Mouse (Mus musculus): ENCODE data around the gene Mex3a.

Gene Mex3a

DNA sequence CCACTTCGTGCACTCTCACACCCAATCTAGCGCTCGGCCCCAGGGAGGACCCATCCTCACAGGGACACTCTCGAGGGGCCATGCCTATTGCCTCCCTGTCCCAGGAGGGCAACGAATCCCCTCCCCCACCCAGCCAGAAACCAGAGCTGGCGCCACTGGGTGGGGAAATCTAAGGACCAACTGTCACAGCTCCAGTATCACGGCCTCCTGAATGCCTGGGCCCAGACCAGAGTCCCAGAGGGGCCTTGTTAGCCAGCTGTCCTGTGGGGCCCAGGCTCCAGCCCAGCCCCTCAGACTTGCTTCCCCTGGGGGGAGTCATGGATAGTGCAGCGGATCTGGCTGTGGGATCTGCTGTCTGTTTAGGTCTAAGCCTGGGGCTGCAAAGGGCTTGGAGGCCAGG is 4.6 kb upstream of the Mex3a start:
- no peak for DNase-seq (ENCODE audit: low read depth, low spot score)

DNA sequence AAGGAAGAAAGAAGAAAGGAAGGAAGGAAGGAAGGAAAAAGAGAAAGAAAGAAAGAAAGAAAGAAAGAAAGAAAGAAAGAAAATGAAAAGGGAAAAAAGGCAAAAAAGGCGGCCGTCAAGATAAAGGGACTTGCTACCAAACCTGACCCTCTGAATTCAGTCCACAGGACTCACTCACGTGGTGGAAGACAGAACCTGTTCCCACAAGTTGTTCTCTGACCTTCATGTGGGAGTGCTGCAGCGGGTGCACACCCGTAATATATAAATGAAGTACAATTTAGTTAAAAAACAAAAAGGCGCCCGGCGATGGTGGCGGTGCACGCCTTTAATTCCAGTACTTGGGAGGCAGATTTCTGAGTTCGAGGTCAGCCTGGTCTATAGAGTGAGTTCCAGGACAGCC is 3.5 kb upstream of the Mex3a start:
- DNase-seq (ENCODE audit: low read depth, low spot score), result no peak

DNA sequence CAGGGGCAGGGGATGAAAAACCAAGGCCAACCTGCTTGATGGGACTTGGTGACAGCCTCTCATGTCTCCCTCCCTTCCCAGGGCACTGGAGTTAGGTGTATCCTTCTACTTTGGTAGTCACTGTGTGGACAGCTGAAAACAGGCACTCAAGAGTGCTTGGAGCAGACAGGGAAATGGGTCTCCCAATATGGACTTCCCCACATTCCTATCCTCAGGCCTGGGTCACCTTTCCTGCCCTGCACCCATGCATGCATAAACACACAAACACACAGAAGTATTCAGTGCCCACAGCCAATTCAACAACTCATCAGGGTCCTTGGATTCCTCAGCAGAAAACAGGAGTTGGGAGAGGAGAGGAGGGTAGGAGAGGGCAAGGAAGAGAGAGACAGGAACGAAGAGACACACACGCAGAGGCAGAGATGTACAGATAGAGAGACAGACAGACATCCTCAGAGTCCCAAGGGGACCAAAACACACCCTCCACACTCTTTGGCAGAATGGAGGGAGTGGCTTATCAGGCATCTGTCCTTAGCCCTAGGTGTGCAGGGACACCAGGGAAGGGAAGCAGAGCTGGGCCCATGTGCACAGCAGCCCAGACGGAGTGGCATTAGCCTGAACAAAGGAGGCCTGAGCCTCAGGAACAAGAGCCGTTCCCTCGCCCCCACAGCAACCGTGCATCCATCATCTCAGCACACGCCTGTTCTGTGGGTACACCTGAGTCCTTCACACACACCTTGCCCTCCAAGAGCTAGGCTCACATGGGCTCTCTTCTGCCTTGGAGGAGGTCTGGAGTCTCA is 2.8 kb upstream of the Mex3a start:
- no peak for DNase-seq (ENCODE audit: low read depth, low spot score)

DNA sequence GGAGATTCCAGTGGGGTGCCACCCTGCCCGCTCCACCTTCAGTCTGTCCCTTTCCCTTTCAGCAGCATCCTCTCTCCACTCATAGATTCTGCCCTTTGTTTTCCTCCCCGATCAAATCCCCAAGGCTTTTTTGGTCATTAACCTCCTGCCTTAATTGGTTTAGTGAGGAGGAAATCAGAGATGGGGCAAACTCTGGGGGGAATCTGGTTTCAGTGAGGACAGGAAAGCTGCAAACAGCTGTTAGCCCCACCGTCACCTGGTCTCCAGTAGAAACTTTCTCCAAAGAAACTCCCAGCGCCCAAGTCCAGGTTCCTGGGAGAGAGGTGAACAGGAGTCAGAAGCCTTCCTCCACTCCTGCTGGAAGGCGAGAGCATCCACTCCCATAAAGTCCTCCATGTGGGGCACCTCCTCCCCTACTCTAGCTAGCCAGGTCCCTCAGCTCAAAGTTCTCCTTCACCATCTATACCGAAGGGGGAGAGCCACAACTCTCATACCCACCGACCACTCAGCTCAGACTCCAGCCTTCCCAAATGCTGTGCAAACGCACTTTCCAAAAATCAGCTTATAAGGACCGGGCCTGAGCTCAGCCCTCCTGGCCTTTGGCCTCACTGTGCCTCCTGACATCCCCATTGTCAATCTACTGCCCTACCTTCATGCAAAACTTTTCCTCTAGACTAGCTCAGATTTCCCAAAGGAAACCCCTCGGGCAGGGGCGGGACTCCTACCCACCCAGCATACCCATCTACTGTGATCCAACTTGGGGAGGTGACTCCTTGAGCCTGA is 1.9 kb upstream of the Mex3a start:
- DNase-seq (ENCODE audit: low read depth, low spot score), result peak; percentile 62

DNA sequence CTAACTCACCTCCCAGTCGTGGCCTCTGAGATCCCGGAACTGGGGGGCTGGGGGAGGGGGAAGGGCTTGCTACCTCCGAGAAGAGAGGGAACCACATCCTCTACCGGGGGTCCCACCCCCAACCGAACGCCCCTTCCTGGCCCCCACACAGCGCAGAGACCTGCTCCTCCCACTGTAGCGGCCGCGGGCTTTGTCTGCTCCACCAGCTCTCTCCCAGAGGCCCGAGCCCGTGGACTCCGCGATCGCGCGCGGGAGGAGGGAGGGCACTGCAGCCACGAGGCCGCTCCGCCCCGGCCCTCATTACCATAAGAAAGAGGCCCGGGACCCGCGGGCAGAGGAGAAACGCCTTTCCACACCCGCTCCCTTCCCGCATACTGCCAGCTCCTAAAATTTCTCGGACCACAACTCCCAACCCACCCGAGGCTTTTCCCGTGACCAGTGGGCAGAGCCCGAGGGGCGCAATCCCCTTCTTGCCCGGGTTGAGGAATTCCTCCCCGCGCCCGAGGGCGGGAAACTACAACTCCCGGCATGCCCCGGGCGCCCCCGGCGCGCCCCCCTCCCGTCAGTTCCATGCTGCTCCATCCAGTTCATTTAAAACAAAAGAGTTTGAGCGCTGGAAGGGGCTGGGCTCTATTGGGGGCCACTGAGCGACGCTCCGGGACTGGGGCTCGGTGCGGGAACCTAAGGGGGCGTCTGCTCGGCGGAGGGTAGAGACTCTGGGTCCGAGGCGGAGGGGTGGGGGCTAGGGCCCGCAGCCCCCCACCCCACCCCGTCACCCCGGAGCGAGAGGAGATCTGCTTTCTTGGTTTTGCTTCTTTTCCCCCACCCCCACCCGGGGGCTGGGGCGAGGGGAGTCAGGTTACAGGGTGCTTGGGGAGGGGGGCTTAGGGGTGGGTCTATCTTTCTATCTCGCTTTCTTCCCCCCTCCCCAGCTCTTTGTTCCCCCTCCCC is 572 bp upstream of the Mex3a start:
- peak; percentile 73 for DNase-seq (ENCODE audit: low read depth, low spot score)

DNA sequence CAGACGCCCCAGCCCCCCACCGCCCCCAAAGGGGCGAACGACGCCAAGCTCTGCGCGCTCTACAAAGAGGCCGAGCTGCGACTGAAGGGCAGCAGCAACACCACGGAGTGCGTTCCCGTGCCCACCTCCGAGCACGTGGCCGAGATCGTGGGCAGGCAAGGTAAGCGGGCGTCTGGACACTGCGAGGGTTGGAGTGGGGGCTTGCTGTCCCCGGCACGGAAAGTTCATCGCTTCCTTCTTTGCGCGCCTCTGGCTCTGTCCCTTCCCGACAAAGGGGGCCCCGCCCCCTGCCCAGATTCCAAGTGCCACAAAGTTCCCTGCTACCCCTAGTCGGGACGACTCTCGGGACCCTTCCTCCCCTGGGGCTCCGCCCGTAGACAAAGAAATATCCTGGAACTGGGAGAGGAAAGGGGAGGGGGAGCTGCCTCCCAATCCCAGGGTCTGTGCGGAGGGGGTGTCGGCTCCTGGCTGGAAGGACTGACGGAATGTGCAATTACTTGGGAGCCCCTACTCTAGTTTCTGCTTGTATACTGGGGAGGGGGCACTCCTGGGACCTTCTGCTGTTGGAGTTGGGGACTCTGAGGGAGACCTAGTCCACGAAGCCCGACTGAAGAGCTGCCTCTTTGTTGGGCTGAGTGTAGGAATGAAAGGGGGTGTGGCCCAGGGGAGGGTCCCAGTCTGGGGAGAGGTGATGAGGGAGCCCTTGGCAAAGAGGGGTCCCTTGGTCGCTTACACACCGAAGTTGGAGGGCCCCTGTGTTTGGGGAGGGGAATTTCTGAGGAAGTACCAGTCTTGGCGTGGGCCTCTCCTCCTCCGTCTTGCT is 705 bp downstream of the Mex3a start:
- DNase-seq (ENCODE audit: low read depth, low spot score), result no peak

DNA sequence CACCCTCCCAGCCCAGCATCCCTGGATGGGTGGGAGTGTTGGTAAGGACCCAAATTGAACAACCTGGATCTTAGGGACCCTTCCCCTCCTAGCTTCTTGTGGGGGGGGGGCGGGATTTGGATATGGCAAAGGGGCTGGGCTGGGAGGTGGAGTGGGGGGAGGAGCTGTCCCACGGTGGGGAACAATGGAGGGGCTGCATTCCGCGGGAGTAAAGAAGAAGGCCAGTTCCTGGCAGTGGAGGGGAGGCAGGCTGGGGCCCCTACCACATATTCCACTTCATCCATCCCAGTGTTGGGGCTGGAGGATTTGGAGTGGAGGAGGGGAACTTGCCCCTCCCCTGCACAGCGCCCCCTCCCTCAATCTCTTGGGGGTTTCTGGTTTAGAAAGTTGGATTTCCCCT is 1.5 kb downstream of the Mex3a start:
- no peak for DNase-seq (ENCODE audit: low read depth, low spot score)

DNA sequence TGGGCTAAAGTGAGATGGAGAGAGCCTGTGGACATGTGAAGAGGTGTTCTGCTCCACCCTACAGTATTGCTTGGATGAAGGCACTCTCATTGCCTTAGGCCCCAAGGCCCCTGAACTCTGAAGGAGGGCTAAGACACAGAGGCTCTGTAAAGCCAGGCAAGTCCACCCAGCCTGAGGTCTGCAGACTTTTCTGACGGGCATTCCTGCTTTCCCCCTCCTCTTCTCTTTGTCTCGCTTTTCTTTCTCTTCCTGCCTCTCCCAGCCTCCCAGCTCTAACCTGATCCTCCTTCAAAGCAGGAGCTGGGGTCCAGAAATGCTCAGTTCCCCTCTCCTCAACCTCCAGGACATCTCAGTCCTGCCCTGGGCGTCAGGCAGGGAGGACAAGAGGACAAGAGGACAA is 2.8 kb downstream of the Mex3a start:
- DNase-seq (ENCODE audit: low read depth, low spot score), result no peak

DNA sequence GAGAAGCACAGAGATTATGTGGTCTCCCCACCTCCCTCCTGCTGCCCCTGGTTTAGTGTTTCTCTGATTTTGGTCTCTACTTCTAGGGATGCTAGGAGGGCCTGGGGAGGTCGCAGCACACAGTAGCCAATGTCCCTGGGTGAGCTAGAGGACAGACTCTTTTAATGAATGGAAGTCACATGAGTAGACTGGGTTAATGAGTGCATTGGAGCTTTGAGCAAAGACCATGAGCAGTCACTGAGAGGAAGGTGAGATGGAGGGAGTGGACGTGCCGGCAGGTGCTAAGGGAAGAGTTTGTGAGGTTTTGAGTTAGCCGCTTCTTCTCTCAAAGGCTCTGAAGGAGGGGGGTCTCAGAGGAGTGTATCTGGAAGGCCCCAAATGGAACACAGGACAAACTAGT is 3.3 kb downstream of the Mex3a start:
- DNase-seq (ENCODE audit: low read depth, low spot score), result no peak

DNA sequence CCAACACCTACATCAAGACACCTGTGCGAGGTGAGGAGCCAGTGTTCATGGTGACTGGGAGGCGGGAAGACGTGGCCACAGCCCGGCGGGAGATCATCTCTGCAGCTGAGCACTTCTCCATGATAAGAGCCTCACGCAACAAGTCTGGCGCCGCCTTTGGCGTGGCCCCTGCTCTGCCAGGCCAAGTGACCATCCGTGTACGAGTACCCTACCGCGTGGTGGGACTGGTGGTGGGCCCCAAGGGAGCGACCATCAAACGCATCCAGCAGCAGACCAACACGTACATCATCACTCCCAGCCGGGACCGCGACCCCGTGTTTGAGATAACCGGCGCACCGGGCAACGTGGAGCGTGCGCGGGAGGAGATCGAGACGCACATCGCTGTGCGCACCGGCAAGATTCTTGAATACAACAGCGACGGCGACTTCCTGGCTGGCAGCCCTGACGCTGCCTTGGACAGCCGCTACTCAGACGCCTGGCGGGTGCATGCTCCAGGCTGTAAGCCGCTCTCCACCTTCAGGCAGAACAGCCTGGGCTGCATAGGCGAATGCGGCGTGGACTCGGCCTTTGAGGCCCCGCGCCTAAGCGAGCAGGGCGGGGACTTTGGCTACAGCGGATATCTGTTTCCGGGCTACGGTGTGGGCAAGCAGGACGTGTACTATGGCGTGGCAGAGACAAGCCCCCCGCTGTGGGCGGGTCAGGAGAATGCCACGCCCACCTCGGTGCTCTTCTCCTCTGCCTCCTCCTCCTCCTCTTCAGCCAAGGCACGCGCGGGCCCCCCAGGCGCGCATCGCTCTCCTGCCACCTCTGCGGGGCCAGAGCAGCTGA is 4.1 kb downstream of the Mex3a start:
- no peak for DNase-seq (ENCODE audit: low read depth, low spot score)

DNA sequence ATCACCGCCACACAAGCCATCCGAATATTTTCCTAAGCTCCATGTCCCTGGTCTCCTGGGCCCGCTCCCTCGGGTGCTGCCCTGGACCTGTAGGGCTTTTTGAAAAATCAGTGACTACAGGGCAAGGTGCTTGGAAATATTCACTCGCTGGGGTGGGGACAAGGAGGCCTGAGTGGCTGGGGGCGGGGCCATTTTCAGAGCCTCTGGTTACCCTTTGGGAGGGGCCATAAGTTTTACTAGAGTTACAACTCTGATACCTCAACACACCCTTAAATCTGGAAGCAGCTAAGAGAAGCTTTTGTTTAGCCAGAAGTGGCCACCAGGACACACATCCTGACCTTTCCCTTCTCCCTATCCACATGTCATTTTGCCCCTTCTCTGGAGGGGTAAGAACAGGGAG is 5.0 kb downstream of the Mex3a start:
- DNase-seq (ENCODE audit: low read depth, low spot score), result no peak

DNA sequence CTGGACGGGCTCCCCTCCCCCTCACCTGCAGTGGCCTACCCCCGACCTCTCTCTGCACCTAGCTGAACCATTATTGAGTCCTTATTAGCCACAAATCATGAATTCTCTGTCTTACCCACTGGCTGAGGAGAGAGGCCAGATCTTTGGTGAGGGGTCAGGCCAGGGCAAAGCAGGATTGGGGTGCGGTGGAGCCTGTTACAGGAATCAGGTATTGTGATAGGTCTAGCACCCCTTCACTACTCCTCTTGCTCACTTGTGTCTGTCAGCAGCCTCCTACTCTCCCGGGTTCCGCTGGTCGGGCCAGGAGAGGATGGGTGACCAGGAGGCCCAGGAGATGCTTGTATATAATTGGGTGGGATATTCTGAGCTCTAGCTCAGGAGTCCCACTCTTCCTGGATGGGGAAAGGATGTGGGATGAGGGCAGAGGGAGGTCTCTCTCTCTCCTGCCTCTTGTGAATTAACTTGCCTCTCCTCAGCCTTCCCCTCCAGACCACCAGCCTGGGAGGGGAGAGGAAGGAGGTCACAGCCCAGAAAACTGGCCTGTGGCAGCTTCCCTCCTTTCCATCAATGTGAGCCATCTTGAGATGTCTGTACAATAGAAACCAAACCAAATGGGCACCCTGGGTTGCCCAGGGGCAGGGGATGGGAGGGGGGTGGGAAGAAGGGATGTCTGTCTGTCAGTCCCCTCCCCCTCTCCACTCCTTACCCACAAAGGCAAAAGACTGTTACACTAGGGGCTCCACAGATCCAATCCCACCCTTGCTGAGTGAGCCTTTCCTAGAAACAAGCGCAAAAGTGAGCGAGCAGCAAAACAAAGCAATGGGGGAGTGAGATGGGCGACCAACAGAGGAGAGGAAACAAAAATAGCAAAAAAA is 6.3 kb downstream of the Mex3a start:
- DNase-seq (ENCODE audit: low read depth, low spot score), result no peak

DNA sequence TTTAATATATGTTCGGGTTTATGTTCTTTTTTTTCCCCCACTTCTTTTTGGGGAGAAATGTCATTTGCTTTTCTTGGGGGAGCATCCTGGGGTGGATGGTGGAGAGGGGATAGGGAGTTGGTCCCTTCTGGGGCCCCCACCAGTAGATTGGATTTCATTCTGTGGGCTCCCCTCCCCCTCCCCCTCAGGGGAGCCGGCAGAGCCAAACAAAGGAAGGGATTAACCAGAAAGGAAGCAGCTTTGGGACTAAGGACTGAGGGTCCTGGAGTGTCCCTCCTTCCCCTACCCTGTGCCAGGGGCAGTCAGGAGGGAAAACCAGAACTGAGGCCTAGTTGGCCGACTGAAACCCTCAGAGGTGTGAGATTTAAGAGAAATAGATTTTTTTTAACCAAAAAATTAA is 7.2 kb downstream of the Mex3a start:
- DNase-seq (ENCODE audit: low read depth, low spot score), result no peak

DNA sequence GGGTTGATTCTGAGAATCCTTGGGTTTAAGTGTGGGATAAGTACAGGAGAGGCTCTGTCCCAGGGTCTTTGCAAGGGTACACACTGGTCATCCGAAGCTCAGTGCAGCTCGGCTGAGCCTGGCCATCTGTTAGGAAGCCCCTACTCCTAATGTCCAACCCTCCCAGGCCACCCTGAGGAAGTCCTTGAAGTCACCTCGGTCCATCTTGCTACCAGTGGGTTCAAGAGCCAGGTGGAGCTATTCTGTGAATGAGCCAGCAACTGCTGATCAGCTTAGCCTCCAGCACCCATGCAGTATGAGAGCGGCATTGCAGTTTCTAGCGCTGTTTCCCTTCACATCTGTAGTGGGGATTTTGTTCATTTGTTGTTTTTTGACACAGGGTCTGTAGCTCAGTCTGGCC is 7.9 kb downstream of the Mex3a start:
- no peak for DNase-seq (ENCODE audit: low read depth, low spot score)

DNA sequence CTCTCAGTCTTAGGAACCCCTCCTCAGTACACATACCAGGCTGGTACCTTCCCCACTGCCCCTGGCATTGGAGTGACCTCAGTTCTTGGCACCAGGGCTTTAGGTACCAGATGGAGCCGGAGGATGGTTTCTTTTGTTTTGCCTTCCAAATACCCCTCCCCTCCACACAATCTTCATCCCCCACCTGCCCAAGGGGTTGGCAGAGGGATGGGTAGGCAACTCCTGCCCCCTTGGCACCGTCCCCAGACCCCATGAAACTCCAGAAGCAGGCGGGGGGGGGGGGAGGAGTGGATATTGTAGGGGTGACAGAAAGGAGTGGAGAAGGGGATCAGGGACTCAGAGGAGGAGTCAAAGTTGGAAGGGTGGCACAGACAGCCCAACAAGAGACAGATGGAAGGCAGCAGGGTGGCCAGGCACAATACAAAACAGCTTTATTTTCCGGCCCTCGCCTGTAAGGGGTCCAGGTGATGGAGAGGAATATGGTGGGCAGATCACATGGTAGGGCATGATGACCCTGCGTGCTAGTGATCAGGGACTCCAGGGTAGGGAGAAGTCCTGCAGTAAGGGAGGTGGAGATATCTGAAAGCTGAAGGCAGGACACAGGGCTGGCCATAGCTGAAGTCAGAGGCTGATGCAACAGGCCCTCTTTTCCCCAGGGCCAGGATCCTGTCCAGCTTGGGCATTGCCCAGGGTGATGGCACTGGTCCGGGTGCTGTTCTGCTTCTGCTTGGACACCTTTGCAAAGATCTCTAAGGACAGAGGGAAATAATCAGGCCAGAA is 9.6 kb downstream of the Mex3a start:
- no peak for DNase-seq (ENCODE audit: low read depth, low spot score)

DNA sequence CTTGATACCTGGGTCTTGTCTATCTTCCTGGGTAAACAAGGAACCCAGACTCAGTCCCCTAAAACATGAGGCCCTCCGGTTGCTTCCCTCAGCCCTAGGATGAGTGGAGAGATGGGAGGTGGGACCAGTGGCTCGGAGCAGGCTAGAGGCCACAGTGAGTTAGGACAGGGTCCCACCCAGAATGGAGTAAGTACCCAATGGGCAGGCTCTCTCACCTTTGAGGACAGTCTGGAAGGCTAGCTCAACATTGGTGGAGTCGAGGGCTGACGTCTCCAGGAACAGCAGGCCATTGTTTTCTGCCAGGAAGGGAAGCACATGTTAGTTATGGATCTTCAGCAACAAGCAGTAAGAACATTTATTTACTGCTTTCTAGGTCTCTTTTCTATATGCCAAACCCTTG is 10.3 kb downstream of the Mex3a start:
- no peak for DNase-seq (ENCODE audit: low read depth, low spot score)

DNA sequence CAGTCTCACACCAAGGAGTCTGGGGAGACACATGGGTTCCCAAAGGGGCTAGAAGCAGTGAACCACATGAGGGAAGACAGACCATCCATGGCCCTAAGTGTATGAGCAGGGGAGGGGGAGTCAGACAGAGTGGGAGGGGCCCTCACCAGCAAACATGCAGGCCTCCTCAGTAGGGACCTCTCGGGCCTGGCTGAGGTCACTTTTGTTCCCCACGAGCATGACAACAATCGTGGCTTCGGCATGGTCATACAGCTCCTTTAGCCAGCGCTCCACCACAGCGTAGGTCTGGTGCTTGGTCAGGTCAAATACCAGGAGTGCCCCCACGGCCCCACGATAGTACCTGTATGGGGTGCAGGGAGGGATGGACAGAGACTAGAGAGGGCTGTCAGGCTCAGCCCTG is 11.0 kb downstream of the Mex3a start:
- DNase-seq (ENCODE audit: low read depth, low spot score), result no peak

DNA sequence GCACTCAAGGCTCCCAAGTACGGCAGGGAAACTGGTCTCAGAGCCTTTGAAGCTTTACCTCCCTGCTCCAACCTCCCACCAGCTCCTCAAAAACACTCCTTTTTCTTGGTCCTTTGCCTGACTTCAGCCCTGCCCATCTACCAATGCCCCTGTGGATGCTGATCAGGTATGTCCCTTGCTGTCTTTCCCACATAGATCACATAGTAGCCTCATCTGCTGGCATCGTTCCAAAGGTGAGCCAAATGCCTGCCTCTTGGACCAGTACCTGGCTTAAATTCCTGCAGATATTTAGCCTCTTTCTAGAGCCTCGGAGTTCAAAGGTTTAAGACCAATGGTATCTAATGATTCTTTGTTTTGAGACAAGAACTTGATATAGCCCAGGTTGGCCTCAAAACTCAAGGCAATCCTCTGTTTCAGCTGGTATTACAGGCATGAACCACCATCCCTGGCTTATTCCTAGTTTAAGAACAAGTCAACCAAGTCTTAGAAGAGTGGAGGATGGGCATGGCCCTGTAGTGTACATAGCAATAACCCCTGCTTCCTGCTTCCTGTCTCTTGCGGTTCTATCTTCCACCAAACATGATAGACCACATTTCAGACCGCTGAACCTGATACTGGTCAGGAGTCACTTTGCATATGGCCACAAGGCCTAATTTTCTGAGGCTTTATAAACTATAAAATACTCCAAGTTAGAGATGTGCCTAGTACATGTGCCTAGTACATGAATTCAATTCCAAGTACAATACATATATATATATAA is 11.6 kb downstream of the Mex3a start:
- DNase-seq (ENCODE audit: low read depth, low spot score), result no peak

Data from WW6 (cell line).